Mouse (Mus musculus): ENCODE measurements around the gene Elavl1. TPM values are rescaled to one million over a fixed set of nuclear protein-coding genes. Genes with fewer than 3 reads are reported as not detected.

Elavl1 gene
- polyA plus RNA-seq, 1 experiment from 2014 or later: 127 TPM

GRCm38 (mm10) chr8:4319573-4319872 lies 5.7 kb downstream of the Elavl1 start:
- no peak overlapping the region for H3K4me2 ChIP-seq
- WGBS: over 99% methylated on average over 11 of the region's 11 CpGs
- no peak overlapping the region for H3K27ac ChIP-seq
- H3K36me3 ChIP-seq: peaks cover 25% of the 10 kb centered on the region
- no peaks in the 10 kb centered on the region for H3K9me3 ChIP-seq
- no peak overlapping the region for H3K4me3 ChIP-seq
- no peaks in the 10 kb centered on the region for H3K27me3 ChIP-seq
- H3K9ac ChIP-seq: no peak overlapping the region
- H3K4me1 ChIP-seq (replicated peaks): peaks cover 50% of the 10 kb centered on the region
- no peak for ATAC-seq (ENCODE audit: low FRiP score)

- Histone ChIP-seq H3K9ac (no peak overlapping the region), H3K36me3 (peaks cover 25% of the 10 kb centered on the region), H3K9me3 (no peaks in the 10 kb centered on the region), H3K4me1 (replicated peaks) (peaks cover 49% of the 10 kb centered on the region), H3K27ac (no peak overlapping the region), H3K27me3 (no peaks in the 10 kb centered on the region), H3K4me2 (no peak overlapping the region), H3K4me3 (no peak overlapping the region)
- 95% methylated on average over 2 of the region's 2 CpGs for WGBS
- no peak for ATAC-seq (ENCODE audit: low FRiP score)
Measured at GRCm38 (mm10) chr8:4318796-4319572, 6.2 kb downstream of the Elavl1 start.

GRCm38 (mm10) chr8:4318124-4318523 lies 7.1 kb downstream of the Elavl1 start:
- no peak for ATAC-seq (ENCODE audit: low FRiP score)
- H3K27me3 ChIP-seq: no peaks in the 10 kb centered on the region
- H3K36me3 ChIP-seq: peaks cover 25% of the 10 kb centered on the region
- 94% methylated on average over 5 of the region's 5 CpGs for WGBS
- no peak overlapping the region for H3K4me3 ChIP-seq
- no peak overlapping the region for H3K27ac ChIP-seq
- no peak overlapping the region for H3K9ac ChIP-seq
- H3K4me2 ChIP-seq: no peak overlapping the region
- H3K9me3 ChIP-seq: no peaks in the 10 kb centered on the region
- peaks cover 41% of the 10 kb centered on the region for H3K4me1 ChIP-seq (replicated peaks)

GRCm38 (mm10) chr8:4314852-4315251 lies 10.4 kb downstream of the Elavl1 start:
- 94% methylated on average over 3 of the region's 3 CpGs for WGBS
- H3K27me3 ChIP-seq: no peaks in the 10 kb centered on the region
- H3K4me3 ChIP-seq: no peak overlapping the region
- H3K4me1 ChIP-seq (replicated peaks): peaks cover 10% of the 10 kb centered on the region
- H3K9ac ChIP-seq: no peak overlapping the region
- no peak for ATAC-seq (ENCODE audit: low FRiP score)
- no peak overlapping the region for H3K4me2 ChIP-seq
- H3K9me3 ChIP-seq: no peaks in the 10 kb centered on the region
- H3K27ac ChIP-seq: no peak overlapping the region
- peaks cover 18% of the 10 kb centered on the region for H3K36me3 ChIP-seq

- H3K36me3 ChIP-seq: peaks cover 30% of the 10 kb centered on the region
- no peaks in the 10 kb centered on the region for H3K27me3 ChIP-seq
- H3K4me3 ChIP-seq: no peak overlapping the region
- no peaks in the 10 kb centered on the region for H3K9me3 ChIP-seq
- H3K27ac ChIP-seq: no peak overlapping the region
- H3K9ac ChIP-seq: no peak overlapping the region
- 91% methylated on average over 3 of the region's 3 CpGs for WGBS
- ATAC-seq (ENCODE audit: low FRiP score): no peak
- no peak overlapping the region for H3K4me2 ChIP-seq
- H3K4me1 ChIP-seq (replicated peaks): no peaks in the 10 kb centered on the region; the same call in 1 of the 2 replicates
Measured at GRCm38 (mm10) chr8:4313254-4314124, 11.7 kb downstream of the Elavl1 start.

- Histone ChIP-seq H3K9me3 (no peaks in the 10 kb centered on the region), H3K4me2 (no peak overlapping the region), H3K4me3 (no peak overlapping the region), H3K4me1 (replicated peaks) (no peaks in the 10 kb centered on the region; the same call in 1 of the 2 replicates), H3K27me3 (no peaks in the 10 kb centered on the region), H3K27ac (no peak overlapping the region), H3K9ac (no peak overlapping the region), H3K36me3 (peaks cover 41% of the 10 kb centered on the region)
- ATAC-seq (ENCODE audit: low FRiP score): no peak
Measured at GRCm38 (mm10) chr8:4312104-4312503, 13.1 kb downstream of the Elavl1 start.

- H3K4me3 ChIP-seq: no peak overlapping the region
- H3K4me2 ChIP-seq: no peak overlapping the region
- no peaks in the 10 kb centered on the region for H3K9me3 ChIP-seq
- H3K27ac ChIP-seq: no peak overlapping the region
- no peaks in the 10 kb centered on the region for H3K27me3 ChIP-seq
- WGBS: 96% methylated on average over 2 of the region's 2 CpGs
- ATAC-seq (ENCODE audit: low FRiP score): no peak
- H3K36me3 ChIP-seq: peaks cover 95% of the 10 kb centered on the region
- no peak overlapping the region for H3K9ac ChIP-seq
- no peaks in the 10 kb centered on the region for H3K4me1 ChIP-seq (replicated peaks)
Measured at GRCm38 (mm10) chr8:4305838-4306237, 19.4 kb downstream of the Elavl1 start.

GRCm38 (mm10) chr8:4304124-4304547 lies 21.1 kb downstream of the Elavl1 start:
- Histone ChIP-seq H3K27me3 (no peaks in the 10 kb centered on the region), H3K9ac (no peak overlapping the region), H3K4me1 (replicated peaks) (no peaks in the 10 kb centered on the region), H3K36me3 (peaks cover 93% of the 10 kb centered on the region), H3K4me3 (no peak overlapping the region), H3K4me2 (no peak overlapping the region), H3K9me3 (no peaks in the 10 kb centered on the region), H3K27ac (no peak overlapping the region)
- WGBS: 84% methylated on average over 3 of the region's 3 CpGs
- ATAC-seq (ENCODE audit: low FRiP score): no peak

GRCm38 (mm10) chr8:4297822-4298221 lies 27.4 kb downstream of the Elavl1 start:
- ATAC-seq (ENCODE audit: low FRiP score): no peak
- Histone ChIP-seq H3K4me3 (no peak overlapping the region), H3K9me3 (no peaks in the 10 kb centered on the region), H3K27me3 (no peaks in the 10 kb centered on the region), H3K4me1 (replicated peaks) (no peaks in the 10 kb centered on the region), H3K9ac (no peak overlapping the region), H3K4me2 (no peak overlapping the region), H3K36me3 (peaks cover 91% of the 10 kb centered on the region), H3K27ac (no peak overlapping the region)
- 97% methylated on average over 4 of the region's 4 CpGs for WGBS

- 92% methylated on average over 5 of the region's 5 CpGs for WGBS
Measured at GRCm38 (mm10) chr8:4292738-4293137, 32.5 kb downstream of the Elavl1 start.

GRCm38 (mm10) chr8:4276111-4276465 lies 49.1 kb downstream of the Elavl1 start:
- Histone ChIP-seq H3K4me3 (peak overlapping the region; percentile 75), H3K4me1 (replicated peaks) (peaks cover 16% of the 10 kb centered on the region), H3K27me3 (no peaks in the 10 kb centered on the region), H3K36me3 (peaks cover 23% of the 10 kb centered on the region), H3K9me3 (no peaks in the 10 kb centered on the region), H3K27ac (peak overlapping the region; percentile 89), H3K9ac (peak overlapping the region; percentile 86), H3K4me2 (peak overlapping the region; percentile 76)
- ATAC-seq (ENCODE audit: low FRiP score): no peak
- WGBS: 28% methylated on average over 9 of the region's 9 CpGs

More at GRCm38 (mm10) chr8:4292738-4293137, 32.5 kb downstream of the Elavl1 start:
- Histone ChIP-seq H3K4me3 (no peak overlapping the region), H3K36me3 (peaks cover 77% of the 10 kb centered on the region), H3K4me1 (replicated peaks) (no peaks in the 10 kb centered on the region), H3K4me2 (no peak overlapping the region), H3K9me3 (no peaks in the 10 kb centered on the region), H3K27ac (no peak overlapping the region), H3K27me3 (no peaks in the 10 kb centered on the region), H3K9ac (no peak overlapping the region)
- no peak for ATAC-seq (ENCODE audit: low FRiP score)

GRCm38 (mm10) chr8:4275275-4276110 lies 49.7 kb downstream of the Elavl1 start, which contains the start of gene Timm44:
Timm44 (minus strand) TSS chr8:4275913.
- peak; percentile 96 for ATAC-seq (ENCODE audit: low FRiP score)
- Histone ChIP-seq H3K36me3 (peaks cover 23% of the 10 kb centered on the region), H3K27ac (peak within 1 kb of the TSS; percentile 89), H3K4me3 (peak within 1 kb of the TSS; percentile 75), H3K9me3 (no peaks in the 10 kb centered on the region), H3K4me1 (replicated peaks) (peaks cover 16% of the 10 kb centered on the region), H3K9ac (peak within 1 kb of the TSS; percentile 86), H3K27me3 (no peaks in the 10 kb centered on the region), H3K4me2 (peak within 1 kb of the TSS; percentile 76)
- under 1% methylated on average over 39 of the region's 39 CpGs for WGBS
